Comparison of ENCODE assay signal across 12 mouse cellular contexts in the genomic region with DNA sequence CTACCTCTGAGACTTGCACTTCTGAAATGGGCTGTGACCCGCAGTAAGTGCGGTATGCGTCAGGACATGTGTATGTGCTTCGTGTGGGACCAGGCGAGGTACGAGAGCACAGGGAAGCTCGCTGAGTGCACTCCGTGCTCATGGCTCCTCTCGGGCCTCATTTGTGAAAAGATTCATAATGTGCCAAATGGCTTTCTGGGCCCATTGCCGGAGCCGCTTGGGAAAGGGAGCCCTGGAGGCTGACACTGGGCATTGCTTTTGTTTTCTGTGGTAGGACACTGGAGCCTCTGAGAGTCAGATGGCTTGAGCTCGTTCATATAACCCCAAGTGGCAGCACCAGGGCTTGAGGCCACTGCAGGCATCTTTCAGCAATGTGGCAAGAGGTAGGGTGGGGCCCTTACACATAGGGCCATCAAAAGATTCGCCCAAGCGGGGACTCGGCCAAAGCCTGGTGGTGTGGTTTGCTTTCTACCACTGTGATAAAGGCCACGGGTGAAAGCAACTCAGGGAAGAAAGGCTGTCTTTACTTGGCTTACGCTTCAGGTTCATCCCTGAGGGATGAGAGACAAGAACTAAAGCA. TPM values are rescaled to one million over a fixed set of nuclear protein-coding genes. Genes with fewer than 3 reads are reported as not detected.
A peak's percentile ranks its signal among the peaks of the same experiment; 100 is the strongest.
DNase-seq lines count a peak whose midpoint lies in the region; ATAC-seq and TF ChIP-seq lines count a peak whose summit lies in the region.
"Had no signal": no experiment of that assay in that cellular context is flagged by ENCODE, and none has a peak within 500 bp of the region (broad histone marks: within the 10 kb centered on the region; RNA-seq: fewer than 3 reads in every experiment).

No protein-coding gene starts in this region.

- H3K27me3 ChIP-seq in hindbrain, postnatal 0 days (ENCODE audit: insufficient read depth, low read length): no peaks in the 10 kb centered on the region
- H3K27me3 ChIP-seq in hindbrain, embryonic 16.5 days (replicated peaks; ENCODE audit: control insufficient read depth, insufficient read depth, low read length): no peaks in the 10 kb centered on the region
- H3K27me3 ChIP-seq: intestine, embryonic 15.5 days had no signal

- ATAC-seq in hindbrain, postnatal 0 days: no peak
- ATAC-seq in hindbrain, embryonic 16.5 days: no peak

- peaks cover 7% of the 10 kb centered on the region; the same call in 1 of the 2 replicates for H3K4me1 ChIP-seq in hindbrain, postnatal 0 days (ENCODE audit: insufficient read depth, low read length)
- peaks cover 12% of the 10 kb centered on the region for H3K4me1 ChIP-seq in hindbrain, embryonic 16.5 days (ENCODE audit: control insufficient read depth, insufficient read depth, low read depth, low read length)

- no peak overlapping the region for H3K4me2 ChIP-seq in hindbrain, postnatal 0 days (ENCODE audit: low read depth, low read length)
- no peak overlapping the region for H3K4me2 ChIP-seq in hindbrain, embryonic 16.5 days (ENCODE audit: low read length)
- H3K4me2 ChIP-seq: intestine, embryonic 15.5 days; lung, embryonic 14.5 days had no signal

- no peaks in the 10 kb centered on the region; the same call in 1 of the 2 replicates for H3K36me3 ChIP-seq in hindbrain, postnatal 0 days (ENCODE audit: insufficient read depth, low read length)
- H3K36me3 ChIP-seq in hindbrain, embryonic 16.5 days (ENCODE audit: control insufficient read depth, insufficient read depth, low read length): peaks cover 18% of the 10 kb centered on the region

- no peak for TF ChIP-seq CTCF in hindbrain, postnatal 0 days (IDR thresholded peaks at IDR 0.05; ENCODE audit: low read depth)

- no peaks in the 10 kb centered on the region for H3K9me3 ChIP-seq in hindbrain, postnatal 0 days (ENCODE audit: low read length)
- H3K9me3 ChIP-seq in hindbrain, embryonic 16.5 days (ENCODE audit: control insufficient read depth, low read length): no peaks in the 10 kb centered on the region
- H3K9me3 ChIP-seq: heart, embryonic 10.5 days; intestine, embryonic 15.5 days had no signal

- H3K4me3 ChIP-seq in hindbrain, postnatal 0 days (ENCODE audit: low read length): no peak overlapping the region
- no peak overlapping the region for H3K4me3 ChIP-seq in hindbrain, embryonic 16.5 days (ENCODE audit: low read length)
- H3K4me3 ChIP-seq: heart, embryonic 10.5 days; intestine, embryonic 15.5 days had no signal

- DNase-seq in adrenal gland, adult 2 months: peak; percentile 41
- DNase-seq in adrenal gland, postnatal 25 days: no peak
- DNase-seq in hindbrain, postnatal 0 days (ENCODE audit: low spot score): peak; percentile 56
- DNase-seq in cerebellum, adult 18-20 months: peak; percentile 45 to 46
- peak; percentile 74 to 76 for DNase-seq in layer of hippocampus, postnatal 36 days
- no peak for DNase-seq in urinary bladder, postnatal 4 days (ENCODE audit: low spot score in 2 of 2)
- DNase-seq in ovary, postnatal 10 days (ENCODE audit: low spot score): no peak

- no peak overlapping the region; the same call in 1 of the 2 replicates for H3K27ac ChIP-seq in hindbrain, postnatal 0 days
- H3K27ac ChIP-seq in hindbrain, embryonic 16.5 days (ENCODE audit: low read depth, low read length): no peak overlapping the region
- H3K27ac ChIP-seq: intestine, embryonic 15.5 days had no signal

- 84% methylated on average over 17 of the region's 17 CpGs for WGBS in hindbrain, postnatal 0 days
- WGBS in hindbrain, embryonic 16.5 days: 86% methylated on average over 17 of the region's 17 CpGs

- no peak overlapping the region for H3K9ac ChIP-seq in hindbrain, postnatal 0 days (replicated peaks; ENCODE audit: low read length)
- no peak overlapping the region for H3K9ac ChIP-seq in hindbrain, embryonic 16.5 days (ENCODE audit: low read depth, low read length)
- H3K9ac ChIP-seq: intestine, embryonic 15.5 days; lung, embryonic 14.5 days had no signal

RNA-seq across cellular contexts. Expression of a gene that starts 12.8 kb away (rescaled TPM):
- total RNA-seq in adrenal gland, adult 2 months (2021): 10 to 100 TPM; 13.8 to 22.0 TPM
- 20.6 and 22.7 TPM in 2 replicates for polyA plus RNA-seq in adrenal gland, adult 2 months (2012; rRNA removed)
- total RNA-seq in adrenal gland, postnatal 25 days (2021): 13.6 and 22.3 TPM in 2 replicates
- total RNA-seq in hindbrain, postnatal 0 days (2014; rRNA removed): 3.8 and 6.3 TPM in 2 replicates
- polyA plus RNA-seq in hindbrain, postnatal 0 days (2015; fragmentation: Nextera tagmentation; extraction: Ambion mirVana): 5.5 and 6.5 TPM in 2 replicates
- 10.1 and 10.6 TPM in 2 replicates for polyA plus RNA-seq in hindbrain, embryonic 16.5 days (2015; fragmentation: Nextera tagmentation; extraction: Ambion mirVana)
- total RNA-seq in layer of hippocampus, postnatal 36 days (2021): 10 to 100 TPM; 12.7 to 16.9 TPM

RNA-seq across cellular contexts. Expression of a gene that starts 24.3 kb away (rescaled TPM):
- total RNA-seq in adrenal gland, adult 2 months (2021): not detected
- polyA plus RNA-seq in adrenal gland, adult 2 months (2012; rRNA removed): 0.20 and 0.31 TPM in 2 replicates
- not detected in 2 replicates for total RNA-seq in adrenal gland, postnatal 25 days (2021)
- 0.83 and 3.6 TPM in 2 replicates for total RNA-seq in hindbrain, postnatal 0 days (2014; rRNA removed)
- 0.36 and 0.54 TPM in 2 replicates for polyA plus RNA-seq in hindbrain, postnatal 0 days (2015; fragmentation: Nextera tagmentation; extraction: Ambion mirVana)
- 0.28 and 0.29 TPM in 2 replicates for polyA plus RNA-seq in hindbrain, embryonic 16.5 days (2015; fragmentation: Nextera tagmentation; extraction: Ambion mirVana)
- under 1 TPM in 1 of 2 experiments, not detected in 1; 0.25 TPM for total RNA-seq in layer of hippocampus, postnatal 36 days (2021)
- total RNA-seq: MEL had no signal
- polyA plus RNA-seq: intestine, embryonic 15.5 days; lung, embryonic 14.5 days had no signal

Comparison
In these comparisons a context has a peak if more than half of its experiments do, and no peak if none do; other contexts are left out.
1. DNase-seq: peak in adrenal gland, adult 2 months (single experiment), hindbrain, postnatal 0 days (single experiment), cerebellum, adult 18-20 months (2 of 2) and layer of hippocampus, postnatal 36 days (2 of 2); none in adrenal gland, postnatal 25 days (single experiment), urinary bladder, postnatal 4 days (0 of 2) and ovary, postnatal 10 days (single experiment).